8 mouse cellular contexts compared by ENCODE assay signal in genomic region chr11:117598170-117598583, GRCm38 (mm10). TPM values are rescaled to one million over a fixed set of nuclear protein-coding genes. Genes with fewer than 3 reads are reported as not detected.
DNase-seq lines count a peak whose midpoint lies in the region; ATAC-seq and TF ChIP-seq lines count a peak whose summit lies in the region.

No protein-coding gene starts in this region.

- 9% methylated on average over 6 of the region's 6 CpGs for WGBS in lung, postnatal 0 days

- TF ChIP-seq EP300 in lung, postnatal 0 days (IDR thresholded peaks at IDR 0.05), result no peak

- H3K4me2 ChIP-seq in lung, postnatal 0 days (replicated peaks; ENCODE audit: low read depth, low read length), result no peak overlapping the region; the same call in 1 of the 2 replicates

- H3K27ac ChIP-seq in lung, postnatal 0 days (ENCODE audit: low read length), result no peak overlapping the region

- no peak for TF ChIP-seq CTCF in E14TG2a.4 (conservative IDR thresholded peaks at IDR 0.05; ENCODE audit: low read length)
- TF ChIP-seq CTCF in lung, postnatal 0 days (IDR thresholded peaks at IDR 0.05), result no peak

- no peaks in the 10 kb centered on the region for H3K36me3 ChIP-seq in E14TG2a.4 (ENCODE audit: insufficient read depth, low read length)
- H3K36me3 ChIP-seq in lung, postnatal 0 days (ENCODE audit: insufficient read depth, low read length), result no peaks in the 10 kb centered on the region

- H3K27me3 ChIP-seq in E14TG2a.4 (ENCODE audit: insufficient read depth, low read length), result no peaks in the 10 kb centered on the region
- no peaks in the 10 kb centered on the region for H3K27me3 ChIP-seq in lung, postnatal 0 days (replicated peaks; ENCODE audit: insufficient read depth, low read length)

- peak; percentile 47 to 52 for DNase-seq in frontal cortex, postnatal 36 days (ENCODE audit: low spot score in 2 of 2)
- DNase-seq in frontal cortex, postnatal 14 days (ENCODE audit: low spot score in 2 of 2), result no peak
- peak; percentile 80 for DNase-seq in embryo, embryonic 10 days (ENCODE audit: low spot score)
- DNase-seq in left cerebral cortex, adult 18-20 months (ENCODE audit: low spot score in 2 of 2), result peak; percentile 34 to 62
- peak; percentile 76 for DNase-seq in retina, embryonic 14.5 days (ENCODE audit: low spot score)
- DNase-seq in lung, postnatal 0 days (ENCODE audit: low spot score), result no peak

- H3K4me3 ChIP-seq in E14TG2a.4 (replicated peaks; ENCODE audit: low read length), result peak overlapping the region; percentile 70
- no peak overlapping the region for H3K4me3 ChIP-seq in lung, postnatal 0 days (ENCODE audit: low read depth, low read length)

- no peak overlapping the region for H3K9ac ChIP-seq in lung, postnatal 0 days (replicated peaks; ENCODE audit: low read depth)

- peaks cover 93% of the 10 kb centered on the region for H3K4me1 ChIP-seq in E14TG2a.4 (replicated peaks; ENCODE audit: low read depth, low read length)
- peaks cover 7% of the 10 kb centered on the region; the same call in 1 of the 2 replicates for H3K4me1 ChIP-seq in lung, postnatal 0 days (ENCODE audit: insufficient read depth, low read depth, low read length)

- no peaks in the 10 kb centered on the region for H3K9me3 ChIP-seq in E14TG2a.4 (ENCODE audit: low read length)
- H3K9me3 ChIP-seq in lung, postnatal 0 days (ENCODE audit: low read length), result no peaks in the 10 kb centered on the region

- ATAC-seq in monocyte, adult 5-6 weeks (replicated peaks; ENCODE audit: insufficient number of reproducible peaks, low FRiP score, low TSS enrichment, poor library complexity, severe bottlenecking), result no peak
- no peak for ATAC-seq in lung, postnatal 0 days

RNA-seq across cellular contexts. Expression of gene Tnrc6c, which starts 55.9 kb away (rescaled TPM):
- total RNA-seq in left cerebral cortex, adult 18-20 months (2021), result 10 to 100 TPM; 53.3 to 54.9 TPM
- total RNA-seq in monocyte, adult 5-6 weeks (2017), result 20.2 to 43.0 TPM (median 22.1 TPM) in 3 replicates
- 8.9 and 9.8 TPM in 2 replicates for polyA plus RNA-seq in lung, postnatal 0 days (2015; fragmentation: Nextera tagmentation; extraction: Ambion mirVana)

Comparison
In these comparisons a context has a peak if more than half of its experiments do, and no peak if none do; other contexts are left out.
1. DNase-seq: peak in frontal cortex, postnatal 36 days (2 of 2), embryo, embryonic 10 days (single experiment), left cerebral cortex, adult 18-20 months (2 of 2) and retina, embryonic 14.5 days (single experiment); none in frontal cortex, postnatal 14 days (0 of 2) and lung, postnatal 0 days (single experiment).